Mouse (Mus musculus): ENCODE results near the gene Zfp467. TPM values are rescaled to one million over a fixed set of nuclear protein-coding genes. Genes with fewer than 3 reads are reported as not detected.
A peak's percentile ranks its signal among the peaks of the same experiment; 100 is the strongest.

Gene Zfp467
- polyA plus RNA-seq, 1 experiment from 2014 or later, result 25.4 TPM

GRCm38 (mm10) chr6:48444310-48445180 lies 1.1 kb downstream of the Zfp467 start:
- Histone ChIP-seq H3K27ac (replicated peaks; ENCODE audit: low read depth, low read length) (peak overlapping the region; percentile 89), H3K4me1 (ENCODE audit: control insufficient read depth, insufficient read depth, low read length) (peaks cover 26% of the 10 kb centered on the region), H3K4me3 (ENCODE audit: low read depth, low read length) (peak overlapping the region; percentile 89), H3K36me3 (ENCODE audit: control insufficient read depth, insufficient read depth, low read length) (peaks cover 21% of the 10 kb centered on the region), H3K4me2 (ENCODE audit: low read depth, low read length) (peak overlapping the region; percentile 80), H3K27me3 (replicated peaks; ENCODE audit: control insufficient read depth, insufficient read depth, low read length) (no peaks in the 10 kb centered on the region), H3K9me3 (ENCODE audit: control insufficient read depth, low read length) (no peaks in the 10 kb centered on the region), H3K9ac (ENCODE audit: low read depth, low read length) (peak overlapping the region; percentile 87)
- 2% methylated on average over 32 of the region's 34 CpGs for WGBS
- ATAC-seq (ENCODE audit: low read depth), result peak; percentile 56
- DNase-seq (ENCODE audit: low spot score), result peak; percentile 95

- Histone ChIP-seq H3K9me3 (ENCODE audit: control insufficient read depth, low read length) (no peaks in the 10 kb centered on the region), H3K4me1 (ENCODE audit: control insufficient read depth, insufficient read depth, low read length) (peaks cover 32% of the 10 kb centered on the region), H3K9ac (ENCODE audit: low read depth, low read length) (peak overlapping the region; percentile 87), H3K4me3 (ENCODE audit: low read depth, low read length) (peak overlapping the region; percentile 89), H3K27me3 (replicated peaks; ENCODE audit: control insufficient read depth, insufficient read depth, low read length) (no peaks in the 10 kb centered on the region), H3K27ac (replicated peaks; ENCODE audit: low read depth, low read length) (peak overlapping the region; percentile 89), H3K4me2 (ENCODE audit: low read depth, low read length) (peak overlapping the region; percentile 80), H3K36me3 (ENCODE audit: control insufficient read depth, insufficient read depth, low read length) (peaks cover 29% of the 10 kb centered on the region)
- DNase-seq (ENCODE audit: low spot score) (peak; percentile 98), ATAC-seq (ENCODE audit: low read depth) (peak; percentile 82)
- under 1% methylated on average over 16 of the region's 19 CpGs for WGBS
These were observed 1.9 kb downstream of the Zfp467 start for GRCm38 (mm10) chr6:48443592-48444309.

GRCm38 (mm10) chr6:48440306-48441014 lies 5.2 kb downstream of the Zfp467 start:
- peaks cover 53% of the 10 kb centered on the region for H3K36me3 ChIP-seq (ENCODE audit: control insufficient read depth, insufficient read depth, low read length)
- H3K27me3 ChIP-seq (replicated peaks; ENCODE audit: control insufficient read depth, insufficient read depth, low read length), result no peaks in the 10 kb centered on the region
- no peak overlapping the region for H3K4me3 ChIP-seq (ENCODE audit: low read depth, low read length)
- peak; percentile 53 for ATAC-seq (ENCODE audit: low read depth)
- no peaks in the 10 kb centered on the region for H3K9me3 ChIP-seq (ENCODE audit: control insufficient read depth, low read length)
- H3K4me2 ChIP-seq (ENCODE audit: low read depth, low read length), result no peak overlapping the region
- H3K27ac ChIP-seq (replicated peaks; ENCODE audit: low read depth, low read length), result peak overlapping the region; percentile 29
- H3K9ac ChIP-seq (ENCODE audit: low read depth, low read length), result 0 out of 2 replicates have a peak overlapping the region, but pooled peaks have one; percentile 14
- peaks cover 39% of the 10 kb centered on the region for H3K4me1 ChIP-seq (ENCODE audit: control insufficient read depth, insufficient read depth, low read length)
- WGBS, result 28% methylated on average over 10 of the region's 14 CpGs
- peak; percentile 84 for DNase-seq (ENCODE audit: low spot score)

DNA sequence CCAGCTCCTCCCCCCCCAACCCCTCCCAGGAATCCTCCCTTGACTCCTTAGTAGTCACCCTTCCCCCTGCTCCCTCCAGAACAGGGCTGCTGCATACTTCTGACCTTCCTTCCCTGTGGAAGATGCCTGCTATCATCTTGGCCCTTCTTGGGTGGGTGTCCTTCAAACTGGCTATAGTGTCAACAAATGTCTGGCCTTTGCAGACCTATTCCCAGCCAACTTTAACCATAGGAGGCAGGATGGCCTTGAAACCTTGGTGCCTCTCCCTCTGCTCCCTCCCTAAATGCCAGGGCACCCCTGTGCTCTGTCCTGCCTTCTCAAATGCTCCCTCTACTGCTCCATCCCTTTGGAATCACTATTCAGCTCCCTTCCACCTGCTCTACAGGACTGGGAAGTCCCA lies 6.0 kb downstream of the Zfp467 start:
- Histone ChIP-seq H3K27me3 (replicated peaks; ENCODE audit: control insufficient read depth, insufficient read depth, low read length) (no peaks in the 10 kb centered on the region), H3K9ac (ENCODE audit: low read depth, low read length) (no peak overlapping the region), H3K27ac (replicated peaks; ENCODE audit: low read depth, low read length) (no peak overlapping the region; the same call in 1 of the 2 replicates), H3K36me3 (ENCODE audit: control insufficient read depth, insufficient read depth, low read length) (peaks cover 53% of the 10 kb centered on the region), H3K4me3 (ENCODE audit: low read depth, low read length) (no peak overlapping the region), H3K4me2 (ENCODE audit: low read depth, low read length) (no peak overlapping the region), H3K9me3 (ENCODE audit: control insufficient read depth, low read length) (no peaks in the 10 kb centered on the region), H3K4me1 (ENCODE audit: control insufficient read depth, insufficient read depth, low read length) (peaks cover 45% of the 10 kb centered on the region)
- DNase-seq (ENCODE audit: low spot score) (no peak), ATAC-seq (ENCODE audit: low read depth) (no peak)

GRCm38 (mm10) chr6:48438475-48439125 lies 7.0 kb downstream of the Zfp467 start:
- Histone ChIP-seq H3K4me3 (ENCODE audit: low read depth, low read length) (no peak overlapping the region), H3K27me3 (replicated peaks; ENCODE audit: control insufficient read depth, insufficient read depth, low read length) (no peaks in the 10 kb centered on the region), H3K4me1 (ENCODE audit: control insufficient read depth, insufficient read depth, low read length) (peaks cover 42% of the 10 kb centered on the region), H3K9me3 (ENCODE audit: control insufficient read depth, low read length) (no peaks in the 10 kb centered on the region), H3K36me3 (ENCODE audit: control insufficient read depth, insufficient read depth, low read length) (peaks cover 53% of the 10 kb centered on the region), H3K4me2 (ENCODE audit: low read depth, low read length) (no peak overlapping the region), H3K27ac (replicated peaks; ENCODE audit: low read depth, low read length) (no peak overlapping the region), H3K9ac (ENCODE audit: low read depth, low read length) (no peak overlapping the region)
- WGBS, result 34% methylated on average over 54 of the region's 55 CpGs
- DNase-seq (ENCODE audit: low spot score) (no peak), ATAC-seq (ENCODE audit: low read depth) (no peak)

GRCm38 (mm10) chr6:48437679-48438376 lies 7.8 kb downstream of the Zfp467 start:
- H3K36me3 ChIP-seq (ENCODE audit: control insufficient read depth, insufficient read depth, low read length), result peaks cover 53% of the 10 kb centered on the region
- ATAC-seq (ENCODE audit: low read depth) (no peak), DNase-seq (ENCODE audit: low spot score) (no peak)
- H3K27ac ChIP-seq (replicated peaks; ENCODE audit: low read depth, low read length), result no peak overlapping the region
- no peak overlapping the region for H3K4me3 ChIP-seq (ENCODE audit: low read depth, low read length)
- no peaks in the 10 kb centered on the region for H3K27me3 ChIP-seq (replicated peaks; ENCODE audit: control insufficient read depth, insufficient read depth, low read length)
- 55% methylated on average over 35 of the region's 35 CpGs for WGBS
- no peaks in the 10 kb centered on the region for H3K9me3 ChIP-seq (ENCODE audit: control insufficient read depth, low read length)
- no peak overlapping the region for H3K9ac ChIP-seq (ENCODE audit: low read depth, low read length)
- H3K4me2 ChIP-seq (ENCODE audit: low read depth, low read length), result no peak overlapping the region
- peaks cover 37% of the 10 kb centered on the region for H3K4me1 ChIP-seq (ENCODE audit: control insufficient read depth, insufficient read depth, low read length)

- ATAC-seq (ENCODE audit: low read depth), result no peak
- Histone ChIP-seq H3K27me3 (replicated peaks; ENCODE audit: control insufficient read depth, insufficient read depth, low read length) (no peaks in the 10 kb centered on the region), H3K27ac (replicated peaks; ENCODE audit: low read depth, low read length) (no peak overlapping the region; the same call in 1 of the 2 replicates), H3K4me2 (ENCODE audit: low read depth, low read length) (no peak overlapping the region), H3K9ac (ENCODE audit: low read depth, low read length) (no peak overlapping the region), H3K4me1 (ENCODE audit: control insufficient read depth, insufficient read depth, low read length) (peaks cover 29% of the 10 kb centered on the region), H3K9me3 (ENCODE audit: control insufficient read depth, low read length) (no peaks in the 10 kb centered on the region), H3K4me3 (ENCODE audit: low read depth, low read length) (no peak overlapping the region), H3K36me3 (ENCODE audit: control insufficient read depth, insufficient read depth, low read length) (peaks cover 34% of the 10 kb centered on the region)
- WGBS, result 79% methylated on average over 5 of the region's 5 CpGs
- DNase-seq (ENCODE audit: low spot score), result peak; percentile 38
These were observed 9.8 kb downstream of the Zfp467 start for GRCm38 (mm10) chr6:48435706-48436349.
